Mouse (Mus musculus): Measurements from ENCODE around the gene Urad. TPM values are rescaled to one million over a fixed set of nuclear protein-coding genes. Genes with fewer than 3 reads are reported as not detected.

The Urad gene
- polyA plus RNA-seq, 1 experiment from 2014 or later: not detected

Small RNA genes lying within 50 kb of the gene (microRNA-seq; reads per million reads assigned to microRNA genes)
- not detected for gene Mir7k

Other genes starting within 250 kb of the Urad start
- gene Lnx2, start 245.9 kb downstream of the Urad start, polyA plus RNA-seq (2015; fragmentation: Nextera tagmentation; extraction: Ambion mirVana): 10.3 and 10.8 TPM in 2 replicates
- gene Polr1d, start 245.4 kb downstream of the Urad start, polyA plus RNA-seq (2015; fragmentation: Nextera tagmentation; extraction: Ambion mirVana): 90.1 and 98.2 TPM in 2 replicates
- gene Gsx1, start 133.7 kb downstream of the Urad start, polyA plus RNA-seq (2015; fragmentation: Nextera tagmentation; extraction: Ambion mirVana): not detected in 2 replicates
- not detected in 2 replicates for gene Pdx1, start 52.5 kb downstream of the Urad start, polyA plus RNA-seq (2015; fragmentation: Nextera tagmentation; extraction: Ambion mirVana)
- not detected in 2 replicates for gene Cdx2, start 15.2 kb downstream of the Urad start, polyA plus RNA-seq (2015; fragmentation: Nextera tagmentation; extraction: Ambion mirVana)
- 0.04 and 0.08 TPM in 2 replicates for gene Flt3, start 78.0 kb upstream of the Urad start, polyA plus RNA-seq (2015; fragmentation: Nextera tagmentation; extraction: Ambion mirVana)
- gene Pan3, start 107.7 kb upstream of the Urad start, polyA plus RNA-seq (2015; fragmentation: Nextera tagmentation; extraction: Ambion mirVana): 41.6 and 44.3 TPM in 2 replicates